Mouse (Mus musculus) retina, postnatal 1 day (tissue): ENCODE results near the gene Aldh3b3.

Source experiments
- DNase-seq: peaks from one replicate; pipeline ENCODE4 v3.0.0-alpha.2; 2012

The Aldh3b3 gene

GRCm38 (mm10) chr19:3958470-3958869 is at the start of gene Aldh3b3:
TSS of gene Aldh3b3 (plus strand) at chr19:3958645.
- no peak for DNase-seq

GRCm38 (mm10) chr19:3910206-3910605 is 48.2 kb upstream of the Aldh3b3 start:
- no peak for DNase-seq

GRCm38 (mm10) chr19:3912337-3913204 is 45.9 kb upstream of the Aldh3b3 start, which contains the start of gene Ndufs8:
TSS of gene Ndufs8 (minus strand) at chr19:3912774.
- DNase-seq = peak; percentile 100

- no peak for DNase-seq
Observed at GRCm38 (mm10) chr19:3913692-3914091, 44.8 kb upstream of the Aldh3b3 start.

- DNase-seq = no peak
Observed at GRCm38 (mm10) chr19:3914535-3914934, 43.9 kb upstream of the Aldh3b3 start.

GRCm38 (mm10) chr19:3916727-3917126 is 41.7 kb upstream of the Aldh3b3 start:
- no peak for DNase-seq

- DNase-seq = no peak
Observed at GRCm38 (mm10) chr19:3919928-3920327, 38.5 kb upstream of the Aldh3b3 start.

- DNase-seq = no peak
Observed at GRCm38 (mm10) chr19:3922661-3923371, 35.6 kb upstream of the Aldh3b3 start.

GRCm38 (mm10) chr19:3923586-3923985 is 34.9 kb upstream of the Aldh3b3 start:
- no peak for DNase-seq

- no peak for DNase-seq
Observed at GRCm38 (mm10) chr19:3924190-3924589, 34.3 kb upstream of the Aldh3b3 start.

- DNase-seq = no peak
Observed at GRCm38 (mm10) chr19:3924868-3925267, 33.6 kb upstream of the Aldh3b3 start.

GRCm38 (mm10) chr19:3925859-3926258 is 32.6 kb upstream of the Aldh3b3 start:
- no peak for DNase-seq

- DNase-seq = no peak
Observed at GRCm38 (mm10) chr19:3926279-3926678, 32.2 kb upstream of the Aldh3b3 start.

GRCm38 (mm10) chr19:3926685-3927084 is 31.8 kb upstream of the Aldh3b3 start:
- no peak for DNase-seq

GRCm38 (mm10) chr19:3927989-3928388 is 30.5 kb upstream of the Aldh3b3 start:
- DNase-seq = no peak

GRCm38 (mm10) chr19:3928779-3929178 is 29.7 kb upstream of the Aldh3b3 start:
- DNase-seq = no peak

GRCm38 (mm10) chr19:3929211-3929941 is 29.1 kb upstream of the Aldh3b3 start, which contains the start of gene Aldh3b1:
TSS of gene Aldh3b1 (minus strand) at chr19:3929808.
- peak; percentile 22 for DNase-seq

- peak; percentile 26 for DNase-seq
Observed at GRCm38 (mm10) chr19:3930262-3931057, 28.0 kb upstream of the Aldh3b3 start.

GRCm38 (mm10) chr19:3931716-3932115 is 26.7 kb upstream of the Aldh3b3 start:
- DNase-seq = no peak

- DNase-seq = peak; percentile 84
Observed at GRCm38 (mm10) chr19:3935032-3935895, 23.2 kb upstream of the Aldh3b3 start, which contains the start of gene Unc93b1. TSS of gene Unc93b1 (plus strand) at chr19:3935186.
